Mouse (Mus musculus): ENCODE measurements around the gene Zfhx3. TPM values are rescaled to one million over a fixed set of nuclear protein-coding genes. Genes with fewer than 3 reads are reported as not detected.

The Zfhx3 gene
- polyA plus RNA-seq, 1 experiment: 6.6 TPM

GRCm38 (mm10) chr8:108717545-108717944 is 775.1 kb downstream of the Zfhx3 start:
- no peak for TF ChIP-seq POLR2A (IDR thresholded peaks at IDR 0.05; ENCODE audit: borderline replicate concordance, control insufficient read depth, low read depth, low read length)
- no peak for TF ChIP-seq CTCF (IDR thresholded peaks at IDR 0.05; ENCODE audit: control insufficient read depth, insufficient read depth, low read length)
- Histone ChIP-seq H3K4me3 (replicated peaks; ENCODE audit: control insufficient read depth, low read depth, low read length) (no peak overlapping the region), H3K4me1 (ENCODE audit: control insufficient read depth, insufficient read depth, low read length) (peaks cover 4% of the 10 kb centered on the region), H3K27ac (ENCODE audit: control insufficient read depth, insufficient read depth, low read depth, low read length, poor library complexity) (no peak overlapping the region)
- WGBS: 77% methylated on average over 8 of the region's 8 CpGs

DNA sequence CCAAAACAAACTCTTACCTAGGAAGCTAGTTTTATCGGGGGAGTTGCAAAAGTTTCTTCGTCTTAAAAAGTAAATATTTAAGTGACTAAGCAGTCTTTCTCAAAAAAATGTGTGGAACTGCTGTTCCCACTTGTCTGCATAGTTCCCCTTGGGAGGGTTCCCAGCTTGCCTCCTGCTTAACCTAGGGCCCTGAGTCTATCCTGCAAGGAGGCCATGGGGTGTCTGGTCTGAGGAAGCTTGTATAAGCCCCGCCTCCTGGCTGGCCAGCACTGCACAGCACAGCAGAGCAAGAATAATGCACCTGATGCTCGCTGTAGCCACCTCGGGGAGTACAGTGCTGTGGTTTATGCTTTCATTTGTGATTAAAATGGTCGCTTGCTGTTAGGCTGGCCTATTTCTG is 775.6 kb downstream of the Zfhx3 start:
- peaks cover 4% of the 10 kb centered on the region for H3K4me1 ChIP-seq (ENCODE audit: control insufficient read depth, insufficient read depth, low read length)
- H3K27ac ChIP-seq (ENCODE audit: control insufficient read depth, insufficient read depth, low read depth, low read length, poor library complexity): no peak overlapping the region
- TF ChIP-seq CTCF (IDR thresholded peaks at IDR 0.05; ENCODE audit: control insufficient read depth, insufficient read depth, low read length) (no peak), POLR2A (IDR thresholded peaks at IDR 0.05; ENCODE audit: borderline replicate concordance, control insufficient read depth, low read depth, low read length) (no peak)
- H3K4me3 ChIP-seq (replicated peaks; ENCODE audit: control insufficient read depth, low read depth, low read length): no peak overlapping the region
- 43% methylated on average over 6 of the region's 6 CpGs for WGBS

DNA sequence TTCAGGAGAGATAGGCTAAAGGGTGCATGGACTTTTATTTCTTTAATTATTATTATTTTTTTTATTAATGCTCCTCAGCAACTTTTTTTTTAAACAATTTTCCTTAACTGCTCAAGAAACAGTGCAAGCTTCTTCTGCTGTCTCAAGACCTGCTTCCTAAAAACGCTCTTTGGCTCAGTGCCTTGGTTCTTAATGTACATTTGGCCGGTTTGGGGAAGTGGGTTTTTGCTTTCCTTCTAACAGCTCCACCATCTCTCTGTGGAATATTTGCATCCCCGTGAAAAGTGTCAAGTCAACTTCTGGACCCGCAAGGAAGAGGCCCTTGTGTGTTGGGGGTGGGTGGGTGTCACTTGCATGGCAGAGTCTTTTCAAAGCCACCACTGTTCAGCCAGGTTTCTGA is 778.4 kb downstream of the Zfhx3 start:
- Histone ChIP-seq H3K27ac (ENCODE audit: control insufficient read depth, insufficient read depth, low read depth, low read length, poor library complexity) (no peak overlapping the region; the same call in 1 of the 2 replicates), H3K4me3 (replicated peaks; ENCODE audit: control insufficient read depth, low read depth, low read length) (no peak overlapping the region), H3K4me1 (ENCODE audit: control insufficient read depth, insufficient read depth, low read length) (peaks cover 4% of the 10 kb centered on the region)
- no peak for TF ChIP-seq CTCF (IDR thresholded peaks at IDR 0.05; ENCODE audit: control insufficient read depth, insufficient read depth, low read length)
- TF ChIP-seq POLR2A (IDR thresholded peaks at IDR 0.05; ENCODE audit: borderline replicate concordance, control insufficient read depth, low read depth, low read length): no peak
- WGBS: 2% methylated on average over 4 of the region's 4 CpGs

DNA sequence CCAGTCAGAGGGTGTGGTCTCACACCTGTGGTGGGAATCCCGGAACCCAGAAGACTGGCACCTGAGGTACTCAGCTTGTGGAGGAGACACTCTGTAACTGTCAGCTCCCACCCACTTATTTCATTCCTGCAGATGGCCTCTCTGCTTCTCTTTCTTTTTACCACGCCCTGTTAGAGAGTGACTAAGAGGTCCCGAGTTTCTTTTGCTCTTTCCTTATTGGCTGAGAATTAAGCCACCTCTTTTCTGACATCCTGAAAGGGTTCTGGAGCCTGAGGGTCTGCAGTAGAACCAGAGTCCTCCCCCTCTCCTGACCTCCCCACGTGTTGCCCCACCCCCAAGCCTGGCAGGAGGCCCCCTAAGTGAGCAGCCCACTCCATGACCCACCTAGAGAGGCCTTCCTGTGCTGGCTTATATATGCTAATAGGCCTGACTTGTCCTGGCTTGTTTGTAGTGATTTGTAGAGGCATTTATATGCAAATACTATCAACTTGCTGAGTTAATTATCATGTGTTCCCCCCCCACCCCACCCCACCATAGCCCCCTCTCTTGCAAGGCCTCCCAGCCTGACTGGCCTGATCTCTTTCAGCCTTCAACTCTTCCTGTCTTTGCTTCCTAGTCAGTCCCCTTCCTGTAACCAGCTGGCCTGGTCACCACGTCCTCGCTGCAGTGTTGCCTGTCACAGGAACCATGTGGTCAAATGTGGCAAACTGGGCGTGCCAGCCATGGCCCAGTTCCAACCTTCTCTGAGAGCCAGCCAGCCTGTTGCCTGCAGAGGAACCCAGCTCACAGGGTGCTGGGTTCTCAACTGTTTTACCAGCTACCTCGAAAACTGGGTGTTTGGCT is 780.4 kb downstream of the Zfhx3 start:
- H3K4me1 ChIP-seq (ENCODE audit: control insufficient read depth, insufficient read depth, low read length): peaks cover 4% of the 10 kb centered on the region
- peak overlapping the region; percentile 42 for H3K27ac ChIP-seq (ENCODE audit: control insufficient read depth, insufficient read depth, low read depth, low read length, poor library complexity)
- WGBS: 8% methylated on average over 8 of the region's 8 CpGs
- TF ChIP-seq POLR2A (IDR thresholded peaks at IDR 0.05; ENCODE audit: borderline replicate concordance, control insufficient read depth, low read depth, low read length) (peak; percentile 31; the same call in 1 of the 2 replicates), CTCF (IDR thresholded peaks at IDR 0.05; ENCODE audit: control insufficient read depth, insufficient read depth, low read length) (no peak)
- no peak overlapping the region for H3K4me3 ChIP-seq (replicated peaks; ENCODE audit: control insufficient read depth, low read depth, low read length)

DNA sequence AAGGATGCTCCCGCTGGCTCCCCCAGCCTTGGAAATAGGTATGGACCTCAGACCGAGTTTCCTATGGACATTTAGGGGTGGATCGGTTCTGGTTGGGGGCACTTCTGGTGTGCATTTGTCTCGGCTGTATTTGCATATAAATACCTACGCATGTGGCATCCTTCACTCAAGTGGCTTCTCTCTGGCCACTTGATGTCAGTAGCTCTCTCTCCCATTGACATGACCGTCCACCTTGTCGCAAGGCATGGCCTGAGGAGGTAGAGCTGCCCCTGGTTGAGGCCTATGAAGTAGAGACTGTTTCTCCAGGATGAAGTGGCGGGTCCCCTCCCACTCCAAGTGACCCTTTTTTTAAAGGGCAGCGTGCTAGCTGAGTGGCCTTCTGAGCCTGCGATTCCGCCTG is 781.2 kb downstream of the Zfhx3 start:
- WGBS: 59% methylated on average over 11 of the region's 11 CpGs
- H3K4me3 ChIP-seq (replicated peaks; ENCODE audit: control insufficient read depth, low read depth, low read length): no peak overlapping the region
- H3K4me1 ChIP-seq (ENCODE audit: control insufficient read depth, insufficient read depth, low read length): peaks cover 4% of the 10 kb centered on the region
- H3K27ac ChIP-seq (ENCODE audit: control insufficient read depth, insufficient read depth, low read depth, low read length, poor library complexity): peak overlapping the region; percentile 17; the same call in 1 of the 2 replicates
- TF ChIP-seq CTCF (IDR thresholded peaks at IDR 0.05; ENCODE audit: control insufficient read depth, insufficient read depth, low read length) (peak; percentile 17; the same call in 1 of the 2 replicates), POLR2A (IDR thresholded peaks at IDR 0.05; ENCODE audit: borderline replicate concordance, control insufficient read depth, low read depth, low read length) (no peak)

- WGBS: 50% methylated on average over 11 of the region's 11 CpGs
- no peak for TF ChIP-seq CTCF (IDR thresholded peaks at IDR 0.05; ENCODE audit: control insufficient read depth, insufficient read depth, low read length)
- H3K4me1 ChIP-seq (ENCODE audit: control insufficient read depth, insufficient read depth, low read length): peaks cover 4% of the 10 kb centered on the region
- H3K27ac ChIP-seq (ENCODE audit: control insufficient read depth, insufficient read depth, low read depth, low read length, poor library complexity): no peak overlapping the region
- H3K4me3 ChIP-seq (replicated peaks; ENCODE audit: control insufficient read depth, low read depth, low read length): no peak overlapping the region
These were observed 782.5 kb downstream of the Zfhx3 start for GRCm38 (mm10) chr8:108724818-108725506.

- Histone ChIP-seq H3K4me3 (replicated peaks; ENCODE audit: control insufficient read depth, low read depth, low read length) (no peak overlapping the region), H3K4me1 (ENCODE audit: control insufficient read depth, insufficient read depth, low read length) (peaks cover 3% of the 10 kb centered on the region), H3K27ac (ENCODE audit: control insufficient read depth, insufficient read depth, low read depth, low read length, poor library complexity) (no peak overlapping the region)
- WGBS: 94% methylated on average over 10 of the region's 10 CpGs
- TF ChIP-seq CTCF (IDR thresholded peaks at IDR 0.05; ENCODE audit: control insufficient read depth, insufficient read depth, low read length): no peak
- no peak for TF ChIP-seq POLR2A (IDR thresholded peaks at IDR 0.05; ENCODE audit: borderline replicate concordance, control insufficient read depth, low read depth, low read length)
These were observed 783.2 kb downstream of the Zfhx3 start for GRCm38 (mm10) chr8:108725631-108726030.

DNA sequence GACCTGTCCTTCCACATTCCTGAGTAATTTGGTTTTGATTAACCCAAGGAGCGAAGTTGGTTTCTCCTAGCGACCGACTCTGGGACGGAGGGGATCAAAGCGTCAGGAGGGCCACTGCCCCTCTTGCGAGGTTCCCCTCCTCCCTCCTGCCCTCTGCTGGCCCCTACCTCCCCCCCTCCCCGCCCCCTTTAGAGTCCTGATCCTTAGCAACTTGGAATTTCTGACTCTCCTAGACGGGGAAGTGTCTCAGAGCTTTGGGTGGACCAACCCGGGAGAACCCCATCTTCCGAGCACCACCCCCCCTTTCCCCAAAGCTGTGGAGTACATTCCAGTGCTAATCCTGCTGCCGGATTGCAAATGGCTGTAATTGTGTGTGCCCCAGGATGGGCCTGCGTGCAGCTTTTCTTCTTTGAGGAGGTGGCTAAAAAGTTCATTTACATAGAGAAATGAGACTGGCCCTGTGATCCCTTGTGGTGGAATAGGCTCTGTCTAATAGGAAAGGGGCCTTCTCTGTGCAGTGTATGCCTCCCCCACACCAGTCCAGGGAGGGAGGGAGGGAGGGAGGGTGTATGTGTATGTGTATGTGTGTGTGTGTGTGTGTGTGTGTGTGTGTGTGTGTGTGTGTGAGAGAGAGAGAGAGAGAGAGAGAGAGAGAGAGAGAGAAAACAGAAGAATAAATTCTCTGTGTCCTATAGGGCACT is 784.2 kb downstream of the Zfhx3 start:
- H3K4me3 ChIP-seq (replicated peaks; ENCODE audit: control insufficient read depth, low read depth, low read length): no peak overlapping the region
- no peak overlapping the region for H3K27ac ChIP-seq (ENCODE audit: control insufficient read depth, insufficient read depth, low read depth, low read length, poor library complexity)
- H3K4me1 ChIP-seq (ENCODE audit: control insufficient read depth, insufficient read depth, low read length): peaks cover 3% of the 10 kb centered on the region
- WGBS: 75% methylated on average over 12 of the region's 12 CpGs
- TF ChIP-seq CTCF (IDR thresholded peaks at IDR 0.05; ENCODE audit: control insufficient read depth, insufficient read depth, low read length) (no peak), POLR2A (IDR thresholded peaks at IDR 0.05; ENCODE audit: borderline replicate concordance, control insufficient read depth, low read depth, low read length) (no peak)
